Mouse (Mus musculus): ENCODE results near the gene Nexn. TPM values are rescaled to one million over a fixed set of nuclear protein-coding genes. Genes with fewer than 3 reads are reported as not detected.
"Not testable (repeated sequence)": the region's sequence is repeated elsewhere in the genome, so short reads cannot be mapped to it uniquely, and the experiment has no call there.

Gene Nexn
- polyA plus RNA-seq, 1 experiment, result not detected

GRCm38 (mm10) chr3:152268099-152268498 is 1.9 kb upstream of the Nexn start:
- H3K9me3 ChIP-seq, result no peaks in the 10 kb centered on the region
- peaks cover 2% of the 10 kb centered on the region for H3K36me3 ChIP-seq (replicated peaks; ENCODE audit: low read length)
- H3K27me3 ChIP-seq (replicated peaks), result peaks cover 59% of the 10 kb centered on the region
- H3K4me1 ChIP-seq, result peaks cover 23% of the 10 kb centered on the region
- TF ChIP-seq FLI1 (IDR thresholded peaks at IDR 0.05; ENCODE audit: low read length) (no peak), GATA1 (IDR thresholded peaks at IDR 0.05; ENCODE audit: borderline replicate concordance, low read length) (no peak)
- no peak overlapping the region for H3K4me3 ChIP-seq (replicated peaks)

GRCm38 (mm10) chr3:152265351-152266035 is 657 bp downstream of the Nexn start:
- no peak for TF ChIP-seq FLI1 (IDR thresholded peaks at IDR 0.05; ENCODE audit: low read length)
- TF ChIP-seq GATA1 (IDR thresholded peaks at IDR 0.05; ENCODE audit: borderline replicate concordance, low read length), result no peak
- H3K4me1 ChIP-seq, result peaks cover 44% of the 10 kb centered on the region
- H3K36me3 ChIP-seq (replicated peaks; ENCODE audit: low read length), result no peaks in the 10 kb centered on the region
- peaks cover 64% of the 10 kb centered on the region for H3K27me3 ChIP-seq (replicated peaks)
- H3K4me3 ChIP-seq (replicated peaks), result peak overlapping the region; percentile 90
- H3K9me3 ChIP-seq, result no peaks in the 10 kb centered on the region

- H3K27me3 ChIP-seq (replicated peaks), result peaks cover 64% of the 10 kb centered on the region
Observed at GRCm38 (mm10) chr3:152264830-152265229, 1.3 kb downstream of the Nexn start.

GRCm38 (mm10) chr3:152264374-152264773 is 1.8 kb downstream of the Nexn start:
- TF ChIP-seq FLI1 (IDR thresholded peaks at IDR 0.05; ENCODE audit: low read length) (no peak), GATA1 (IDR thresholded peaks at IDR 0.05; ENCODE audit: borderline replicate concordance, low read length) (no peak)

More at GRCm38 (mm10) chr3:152264830-152265229, 1.3 kb downstream of the Nexn start:
- no peaks in the 10 kb centered on the region for H3K36me3 ChIP-seq (replicated peaks; ENCODE audit: low read length)
- TF ChIP-seq GATA1 (IDR thresholded peaks at IDR 0.05; ENCODE audit: borderline replicate concordance, low read length) (no peak), FLI1 (IDR thresholded peaks at IDR 0.05; ENCODE audit: low read length) (no peak)
- H3K4me3 ChIP-seq (replicated peaks), result no peak overlapping the region
- H3K9me3 ChIP-seq, result no peaks in the 10 kb centered on the region
- peaks cover 49% of the 10 kb centered on the region for H3K4me1 ChIP-seq

GRCm38 (mm10) chr3:152261948-152262347 is 4.2 kb downstream of the Nexn start:
- peaks cover 49% of the 10 kb centered on the region for H3K4me1 ChIP-seq
- H3K36me3 ChIP-seq (replicated peaks; ENCODE audit: low read length), result no peaks in the 10 kb centered on the region
- peak overlapping the region; percentile 81 for H3K4me3 ChIP-seq (replicated peaks)
- no peaks in the 10 kb centered on the region for H3K9me3 ChIP-seq
- peaks cover 51% of the 10 kb centered on the region for H3K27me3 ChIP-seq (replicated peaks)
- TF ChIP-seq FLI1 (IDR thresholded peaks at IDR 0.05; ENCODE audit: low read length) (no peak), GATA1 (IDR thresholded peaks at IDR 0.05; ENCODE audit: borderline replicate concordance, low read length) (no peak)

More at GRCm38 (mm10) chr3:152264374-152264773, 1.8 kb downstream of the Nexn start:
- H3K4me1 ChIP-seq, result peaks cover 53% of the 10 kb centered on the region
- no peaks in the 10 kb centered on the region for H3K36me3 ChIP-seq (replicated peaks; ENCODE audit: low read length)
- H3K27me3 ChIP-seq (replicated peaks), result peaks cover 64% of the 10 kb centered on the region
- no peaks in the 10 kb centered on the region for H3K9me3 ChIP-seq
- H3K4me3 ChIP-seq (replicated peaks), result no peak overlapping the region

- peak overlapping the region; percentile 78 for H3K4me3 ChIP-seq (replicated peaks)
- peaks cover 49% of the 10 kb centered on the region for H3K4me1 ChIP-seq
- peaks cover 46% of the 10 kb centered on the region for H3K27me3 ChIP-seq (replicated peaks)
- TF ChIP-seq FLI1 (IDR thresholded peaks at IDR 0.05; ENCODE audit: low read length) (no peak), GATA1 (IDR thresholded peaks at IDR 0.05; ENCODE audit: borderline replicate concordance, low read length) (no peak)
- H3K36me3 ChIP-seq (replicated peaks; ENCODE audit: low read length), result no peaks in the 10 kb centered on the region
- H3K9me3 ChIP-seq, result no peaks in the 10 kb centered on the region
Observed at GRCm38 (mm10) chr3:152261436-152261835, 4.7 kb downstream of the Nexn start.

GRCm38 (mm10) chr3:152260362-152260761 is 5.8 kb downstream of the Nexn start:
- Histone ChIP-seq H3K27me3 (replicated peaks) (peaks cover 36% of the 10 kb centered on the region), H3K4me3 (replicated peaks) (no peak overlapping the region), H3K36me3 (replicated peaks; ENCODE audit: low read length) (no peaks in the 10 kb centered on the region), H3K4me1 (peaks cover 40% of the 10 kb centered on the region), H3K9me3 (no peaks in the 10 kb centered on the region)
- no peak for TF ChIP-seq FLI1 (IDR thresholded peaks at IDR 0.05; ENCODE audit: low read length)
- no peak for TF ChIP-seq GATA1 (IDR thresholded peaks at IDR 0.05; ENCODE audit: borderline replicate concordance, low read length)

- peaks cover 26% of the 10 kb centered on the region for H3K27me3 ChIP-seq (replicated peaks)
- H3K4me1 ChIP-seq, result peaks cover 34% of the 10 kb centered on the region
Observed at GRCm38 (mm10) chr3:152259409-152259808, 6.7 kb downstream of the Nexn start.

GRCm38 (mm10) chr3:152257528-152257927 is 8.6 kb downstream of the Nexn start:
- H3K4me3 ChIP-seq (replicated peaks), result no peak overlapping the region
- TF ChIP-seq GATA1 (IDR thresholded peaks at IDR 0.05; ENCODE audit: borderline replicate concordance, low read length) (no peak), FLI1 (IDR thresholded peaks at IDR 0.05; ENCODE audit: low read length) (no peak)
- H3K9me3 ChIP-seq, result no peaks in the 10 kb centered on the region
- peaks cover 11% of the 10 kb centered on the region for H3K27me3 ChIP-seq (replicated peaks)
- H3K36me3 ChIP-seq (replicated peaks; ENCODE audit: low read length), result no peaks in the 10 kb centered on the region
- peaks cover 24% of the 10 kb centered on the region for H3K4me1 ChIP-seq

More at GRCm38 (mm10) chr3:152259409-152259808, 6.7 kb downstream of the Nexn start:
- H3K9me3 ChIP-seq; H3K4me3 ChIP-seq (replicated peaks); H3K36me3 ChIP-seq (replicated peaks; ENCODE audit: low read length): not testable (repeated sequence)

GRCm38 (mm10) chr3:152250487-152250886 is 15.7 kb downstream of the Nexn start:
- TF ChIP-seq GATA1 (IDR thresholded peaks at IDR 0.05; ENCODE audit: borderline replicate concordance, low read length), result no peak
- TF ChIP-seq FLI1 (IDR thresholded peaks at IDR 0.05; ENCODE audit: low read length), result no peak
- Histone ChIP-seq H3K36me3 (replicated peaks; ENCODE audit: low read length) (no peaks in the 10 kb centered on the region), H3K27me3 (replicated peaks) (no peaks in the 10 kb centered on the region), H3K4me1 (0 out of 2 replicates have a peak, but pooled peaks cover 3% of the 10 kb centered on the region), H3K9me3 (no peaks in the 10 kb centered on the region), H3K4me3 (replicated peaks) (no peak overlapping the region)

All from megakaryocyte, embryonic 14.5 days (primary cell).